17 mouse cellular contexts compared by ENCODE assay signal in the genomic region with DNA sequence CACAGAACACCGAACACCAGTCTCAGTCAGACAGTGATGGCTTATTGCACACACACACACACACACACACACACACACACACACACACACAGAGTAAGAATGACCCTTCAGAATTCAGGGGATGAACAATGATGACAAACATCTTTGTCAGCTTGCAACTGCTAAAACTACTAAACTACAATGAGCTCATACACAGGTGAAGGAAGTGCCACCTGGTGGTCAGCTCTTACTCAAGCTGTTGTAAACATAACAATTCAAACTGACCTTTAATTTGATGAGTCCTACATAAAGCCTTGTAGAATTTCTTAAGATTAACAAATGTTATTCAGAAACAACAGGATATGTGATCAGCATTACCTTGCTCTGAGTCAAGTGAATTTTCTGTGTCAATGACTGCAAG.
DNase-seq lines count a peak whose midpoint lies in the region; ATAC-seq and TF ChIP-seq lines count a peak whose summit lies in the region.
"Had no signal": no experiment of that assay in that cellular context is flagged by ENCODE, and none has a peak within 500 bp of the region (broad histone marks: within the 10 kb centered on the region; RNA-seq: fewer than 3 reads in every experiment).

No protein-coding gene starts in this region.

- no peak overlapping the region for H3K4me2 ChIP-seq in intestine, postnatal 0 days (replicated peaks; ENCODE audit: low read depth)
- no peak overlapping the region for H3K4me2 ChIP-seq in intestine, embryonic 15.5 days (replicated peaks)
- no peak overlapping the region for H3K4me2 ChIP-seq in midbrain, postnatal 0 days (ENCODE audit: low read depth, low read length, poor library complexity, severe bottlenecking)
- H3K4me2 ChIP-seq in heart, embryonic 12.5 days = no peak overlapping the region
- H3K4me2 ChIP-seq: embryonic facial prominence, embryonic 15.5 days; forebrain, embryonic 13.5 days; heart, embryonic 15.5 days; hindbrain, embryonic 12.5 days; limb, embryonic 15.5 days; lung, embryonic 15.5 days; neural tube, embryonic 15.5 days had no signal

- peak; percentile 42; the same call in 1 of the 2 replicates for TF ChIP-seq CTCF in intestine, postnatal 0 days (IDR thresholded peaks at IDR 0.05; ENCODE audit: low read depth)
- peak; percentile 52 for TF ChIP-seq CTCF in midbrain, postnatal 0 days (IDR thresholded peaks at IDR 0.05)
- TF ChIP-seq CTCF in brain, embryonic 14.5 days (IDR thresholded peaks at IDR 0.05; ENCODE audit: borderline replicate concordance, extremely low read depth, insufficient read depth, insufficient read length) = 0 out of 2 replicates have a peak, but pooled peaks have one; percentile 11

- TF ChIP-seq POLR2A in brain, embryonic 14.5 days (IDR thresholded peaks at IDR 0.05; ENCODE audit: borderline replicate concordance, extremely low read depth, insufficient read depth, insufficient read length, poor library complexity, severe bottlenecking) = no peak

- no peaks in the 10 kb centered on the region for H3K27me3 ChIP-seq in intestine, postnatal 0 days (replicated peaks; ENCODE audit: control insufficient read depth, insufficient read depth, low read length)
- no peaks in the 10 kb centered on the region for H3K27me3 ChIP-seq in intestine, embryonic 15.5 days (replicated peaks)
- H3K27me3 ChIP-seq in midbrain, postnatal 0 days (ENCODE audit: insufficient read depth, low read length) = no peaks in the 10 kb centered on the region
- H3K27me3 ChIP-seq in midbrain, embryonic 10.5 days (ENCODE audit: low read depth, poor library complexity, severe bottlenecking) = no peaks in the 10 kb centered on the region
- H3K27me3 ChIP-seq in heart, embryonic 12.5 days (replicated peaks) = no peaks in the 10 kb centered on the region
- H3K27me3 ChIP-seq: CH12.LX; embryonic facial prominence, embryonic 15.5 days; forebrain, embryonic 13.5 days; heart, embryonic 15.5 days; hindbrain, embryonic 12.5 days; limb, embryonic 15.5 days; lung, embryonic 15.5 days; neural tube, embryonic 15.5 days had no signal

- H3K4me1 ChIP-seq in intestine, postnatal 0 days (replicated peaks; ENCODE audit: control insufficient read depth, insufficient read depth, low read length) = no peaks in the 10 kb centered on the region
- H3K4me1 ChIP-seq in intestine, embryonic 15.5 days (replicated peaks) = no peaks in the 10 kb centered on the region
- H3K4me1 ChIP-seq in midbrain, postnatal 0 days (ENCODE audit: insufficient read depth, low read length) = no peaks in the 10 kb centered on the region
- H3K4me1 ChIP-seq in midbrain, embryonic 10.5 days = no peaks in the 10 kb centered on the region
- no peaks in the 10 kb centered on the region for H3K4me1 ChIP-seq in heart, embryonic 12.5 days (replicated peaks)
- H3K4me1 ChIP-seq: embryonic facial prominence, embryonic 15.5 days; forebrain, embryonic 13.5 days; heart, embryonic 15.5 days; hindbrain, embryonic 12.5 days; limb, embryonic 15.5 days; lung, embryonic 15.5 days; neural tube, embryonic 15.5 days had no signal

- no peak overlapping the region for H3K27ac ChIP-seq in intestine, postnatal 0 days (ENCODE audit: low read depth, low read length)
- no peak overlapping the region for H3K27ac ChIP-seq in intestine, embryonic 15.5 days
- H3K27ac ChIP-seq in midbrain, postnatal 0 days (ENCODE audit: low read depth, low read length) = no peak overlapping the region
- H3K27ac ChIP-seq in midbrain, embryonic 10.5 days (replicated peaks) = no peak overlapping the region
- H3K27ac ChIP-seq in heart, embryonic 12.5 days (ENCODE audit: poor library complexity, severe bottlenecking) = no peak overlapping the region
- H3K27ac ChIP-seq: embryonic facial prominence, embryonic 15.5 days; forebrain, embryonic 13.5 days; heart, embryonic 15.5 days; hindbrain, embryonic 12.5 days; limb, embryonic 15.5 days; lung, embryonic 15.5 days; neural tube, embryonic 15.5 days had no signal

- H3K9ac ChIP-seq in intestine, postnatal 0 days (ENCODE audit: low read depth, low read length) = no peak overlapping the region
- H3K9ac ChIP-seq in intestine, embryonic 15.5 days = no peak overlapping the region
- no peak overlapping the region for H3K9ac ChIP-seq in midbrain, postnatal 0 days (replicated peaks; ENCODE audit: low read length, poor library complexity, severe bottlenecking)
- no peak overlapping the region for H3K9ac ChIP-seq in heart, embryonic 12.5 days
- H3K9ac ChIP-seq: embryonic facial prominence, embryonic 15.5 days; forebrain, embryonic 13.5 days; heart, embryonic 15.5 days; hindbrain, embryonic 12.5 days; limb, embryonic 15.5 days; lung, embryonic 15.5 days; neural tube, embryonic 15.5 days had no signal

- no peaks in the 10 kb centered on the region for H3K36me3 ChIP-seq in intestine, postnatal 0 days (ENCODE audit: control insufficient read depth, insufficient read depth)
- H3K36me3 ChIP-seq in intestine, embryonic 15.5 days = no peaks in the 10 kb centered on the region
- H3K36me3 ChIP-seq in midbrain, postnatal 0 days (ENCODE audit: insufficient read depth, low read length) = no peaks in the 10 kb centered on the region
- no peaks in the 10 kb centered on the region for H3K36me3 ChIP-seq in midbrain, embryonic 10.5 days
- H3K36me3 ChIP-seq in heart, embryonic 12.5 days = no peaks in the 10 kb centered on the region
- H3K36me3 ChIP-seq: embryonic facial prominence, embryonic 15.5 days; heart, embryonic 15.5 days; hindbrain, embryonic 12.5 days; limb, embryonic 15.5 days; lung, embryonic 15.5 days; neural tube, embryonic 15.5 days had no signal

- 78% methylated on average over 1 of the region's 1 CpGs for WGBS in intestine, postnatal 0 days
- 80% methylated on average over 1 of the region's 1 CpGs for WGBS in intestine, embryonic 15.5 days
- 89% methylated on average over 1 of the region's 1 CpGs for WGBS in midbrain, postnatal 0 days
- 85% methylated on average over 1 of the region's 1 CpGs for WGBS in midbrain, embryonic 10.5 days
- 89% methylated on average over 1 of the region's 1 CpGs for WGBS in heart, embryonic 12.5 days

- no peaks in the 10 kb centered on the region for H3K9me3 ChIP-seq in intestine, postnatal 0 days (ENCODE audit: control insufficient read depth)
- H3K9me3 ChIP-seq in intestine, embryonic 15.5 days = no peaks in the 10 kb centered on the region
- H3K9me3 ChIP-seq in midbrain, postnatal 0 days (ENCODE audit: low read length) = no peaks in the 10 kb centered on the region
- no peaks in the 10 kb centered on the region for H3K9me3 ChIP-seq in midbrain, embryonic 10.5 days (replicated peaks)
- H3K9me3 ChIP-seq in heart, embryonic 12.5 days (replicated peaks) = no peaks in the 10 kb centered on the region
- H3K9me3 ChIP-seq: embryonic facial prominence, embryonic 15.5 days; forebrain, embryonic 13.5 days; heart, embryonic 15.5 days; hindbrain, embryonic 12.5 days; limb, embryonic 15.5 days; lung, embryonic 15.5 days; neural tube, embryonic 15.5 days had no signal

- no peak for ATAC-seq in intestine, postnatal 0 days
- ATAC-seq in intestine, embryonic 15.5 days = no peak
- ATAC-seq in midbrain, postnatal 0 days (ENCODE audit: low FRiP score) = no peak
- ATAC-seq in heart, embryonic 12.5 days (ENCODE audit: insufficient number of reproducible peaks, low FRiP score) = no peak
- ATAC-seq: forebrain, embryonic 13.5 days had no signal

- no peak for DNase-seq in midbrain, postnatal 0 days (ENCODE audit: low spot score)
- DNase-seq in midbrain, embryonic 10.5 days (ENCODE audit: low spot score) = no peak
- DNase-seq in brain, embryonic 14.5 days (ENCODE audit: low read depth) = peak; percentile 30
- no peak for DNase-seq in urinary bladder, postnatal 25 days (ENCODE audit: low spot score)
- DNase-seq: heart, adult 11 months; kidney, adult 8-10 months had no signal

- no peak overlapping the region for H3K4me3 ChIP-seq in intestine, postnatal 0 days (ENCODE audit: low read depth, low read length)
- H3K4me3 ChIP-seq in intestine, embryonic 15.5 days (replicated peaks) = no peak overlapping the region
- no peak overlapping the region for H3K4me3 ChIP-seq in midbrain, postnatal 0 days (ENCODE audit: low read depth, low read length)
- H3K4me3 ChIP-seq in midbrain, embryonic 10.5 days = no peak overlapping the region
- no peak overlapping the region for H3K4me3 ChIP-seq in heart, embryonic 12.5 days
- H3K4me3 ChIP-seq: embryonic facial prominence, embryonic 15.5 days; forebrain, embryonic 13.5 days; heart, embryonic 15.5 days; hindbrain, embryonic 12.5 days; limb, embryonic 15.5 days; lung, embryonic 15.5 days; neural tube, embryonic 15.5 days had no signal
